Mouse (Mus musculus): ENCODE results near the gene E2f6.

GRCm38 (mm10) chr12:16768251-16768650 is 42.5 kb upstream of the E2f6 start:
- TF ChIP-seq CTCF (conservative IDR thresholded peaks at IDR 0.05; ENCODE audit: low read length) (no peak), POU5F1 (IDR thresholded peaks at IDR 0.05; ENCODE audit: borderline replicate concordance, low read length) (no peak), NANOG (IDR thresholded peaks at IDR 0.05; ENCODE audit: borderline replicate concordance, low read length) (no peak)
